Mouse (Mus musculus) ZHBTc4 (cell line): ENCODE data around the gene Atp6v1e1.
"Not testable (repeated sequence)": the region's sequence is repeated elsewhere in the genome, so short reads cannot be mapped to it uniquely, and the experiment has no call there.

Experiments used
- DNase-seq: peaks from one replicate; pipeline ENCODE4 v3.0.0-alpha.2; 2011; ENCODE audit warnings: low read depth, low spot score

Gene Atp6v1e1

DNA sequence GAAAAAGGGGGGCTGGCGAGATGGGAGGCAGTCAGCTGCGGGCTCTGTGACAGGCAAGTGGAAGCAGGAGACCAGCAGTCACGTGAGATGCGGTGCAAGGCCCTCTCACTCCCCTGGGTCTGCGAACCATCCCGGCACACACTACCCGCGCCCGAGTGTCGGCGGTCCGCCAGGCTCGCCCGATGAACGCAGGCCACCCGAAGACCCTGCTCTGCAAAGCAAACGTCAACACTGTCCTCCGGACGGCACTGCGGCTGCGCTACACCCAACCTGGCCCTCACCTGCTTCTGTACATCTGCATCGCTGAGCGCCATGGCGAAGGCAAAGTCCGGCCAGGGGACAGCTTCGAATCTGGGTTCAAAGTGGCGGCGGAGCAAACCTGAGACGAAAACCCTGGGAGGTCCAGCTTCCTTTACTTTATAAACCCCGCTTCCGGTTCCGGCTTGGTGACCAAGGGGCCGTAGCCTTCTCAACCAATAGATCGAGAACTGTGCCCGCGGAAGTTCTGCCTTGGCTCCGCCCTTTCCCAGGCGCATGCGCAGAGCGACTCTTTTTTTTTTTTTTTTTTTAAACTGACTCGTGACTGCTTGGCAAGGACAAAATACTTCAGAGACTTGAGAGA is at the start of gene Atp6v1e1:
Gene Atp6v1e1, minus strand, starts transcription at position 487 of the 622 bp plus-strand sequence.
- DNase-seq = peak; percentile 98

DNA sequence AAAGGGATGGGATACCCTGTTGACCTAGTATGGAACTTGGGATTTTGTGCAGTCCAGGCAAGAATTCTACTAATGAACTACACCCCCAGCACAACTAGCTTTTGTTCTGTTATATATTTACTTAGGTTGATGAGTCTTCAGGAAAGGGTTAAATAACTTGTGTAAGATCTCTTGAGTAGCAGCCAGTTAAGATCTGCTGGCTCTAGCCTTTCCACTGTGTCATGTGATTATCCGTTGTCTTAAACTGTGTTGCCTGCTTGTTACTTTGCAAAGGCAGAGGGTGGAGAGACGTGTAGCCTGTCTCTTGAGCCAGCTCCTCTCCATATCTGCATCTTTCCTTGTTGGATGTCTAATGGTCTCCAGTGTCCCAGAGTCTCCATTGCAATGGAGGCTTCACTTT is 48.7 kb upstream of the Atp6v1e1 start:
- no peak for DNase-seq

- DNase-seq = no peak
Measured at GRCm38 (mm10) chr6:120868824-120869223, 46.2 kb upstream of the Atp6v1e1 start.

DNA sequence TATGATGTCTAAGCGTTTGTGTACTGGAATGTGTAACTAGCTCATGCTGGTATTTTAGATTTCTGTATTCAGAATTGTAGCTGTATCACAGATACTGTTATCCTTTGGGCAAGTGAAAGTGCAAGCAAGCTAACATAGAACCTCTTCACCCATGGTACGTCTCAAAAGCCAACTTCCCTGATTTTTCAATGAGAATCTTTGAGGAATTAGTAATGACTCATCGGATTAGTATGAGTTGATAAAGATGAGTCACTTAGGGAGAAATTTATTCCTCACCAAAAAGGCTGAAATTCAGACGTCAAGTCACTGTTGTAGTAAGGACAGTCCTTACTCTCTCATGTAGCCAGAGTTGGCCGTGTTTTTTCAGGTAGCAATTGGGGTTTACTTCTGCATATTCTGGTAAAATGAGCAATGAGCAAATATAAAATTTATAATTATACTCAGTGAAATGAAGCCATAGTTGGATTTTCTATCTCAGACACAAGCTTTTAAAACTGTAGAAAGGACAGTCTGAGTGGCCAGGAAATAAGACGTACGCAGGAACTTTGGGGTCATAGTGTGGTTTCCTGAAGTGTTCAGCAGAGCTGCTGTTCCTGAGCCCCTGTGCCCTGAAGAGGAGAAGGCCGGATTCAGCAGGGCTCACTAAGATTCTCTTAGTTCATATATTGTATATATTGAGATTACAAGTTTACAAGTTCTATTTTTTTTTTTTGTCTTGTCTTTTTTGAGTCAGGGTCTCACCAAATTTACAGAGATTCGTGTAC is 43.6 kb upstream of the Atp6v1e1 start:
- no peak for DNase-seq

GRCm38 (mm10) chr6:120860079-120860478 is 37.5 kb upstream of the Atp6v1e1 start:
- DNase-seq = no peak

GRCm38 (mm10) chr6:120858217-120858711 is 35.7 kb upstream of the Atp6v1e1 start:
- peak; percentile 27 for DNase-seq

DNA sequence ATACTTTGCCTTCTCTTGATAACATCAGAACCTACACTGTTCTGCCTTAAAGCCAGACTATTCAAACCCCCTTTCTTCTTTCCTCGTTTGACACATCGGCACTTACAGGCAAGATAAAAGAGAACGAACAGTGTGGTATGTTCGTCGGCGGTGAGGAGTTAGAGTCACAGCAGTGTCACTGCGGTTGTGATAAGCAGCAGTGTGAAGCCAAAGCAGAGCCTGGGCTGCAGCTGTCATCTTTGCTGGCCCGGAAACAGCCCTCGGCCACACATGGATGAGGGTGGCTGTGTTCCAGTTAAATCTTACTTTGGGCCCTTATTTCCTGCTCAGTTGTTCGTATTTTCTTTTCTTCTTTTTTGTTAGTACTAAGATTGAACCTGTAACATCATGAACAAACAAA is 31.8 kb upstream of the Atp6v1e1 start:
- no peak for DNase-seq

DNA sequence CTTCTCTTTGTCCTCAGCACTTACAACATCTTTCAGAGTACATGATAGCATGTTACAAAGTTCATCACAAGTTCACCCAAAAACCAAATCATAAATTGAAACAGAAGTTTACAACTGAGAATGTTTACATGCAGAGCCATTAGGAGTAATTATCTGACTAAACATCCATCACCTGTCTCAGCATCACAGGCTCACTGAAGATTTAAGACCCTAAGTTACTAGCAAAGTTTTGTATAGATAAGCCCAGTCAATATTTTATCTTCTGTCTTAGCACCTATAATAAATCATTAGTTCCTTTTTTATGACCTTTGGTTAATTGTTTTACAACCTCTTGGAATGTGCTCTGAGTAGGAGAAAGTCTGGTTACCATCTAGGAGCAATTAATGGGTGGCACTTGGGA is 28.1 kb upstream of the Atp6v1e1 start:
- not testable (repeated sequence) for DNase-seq

DNA sequence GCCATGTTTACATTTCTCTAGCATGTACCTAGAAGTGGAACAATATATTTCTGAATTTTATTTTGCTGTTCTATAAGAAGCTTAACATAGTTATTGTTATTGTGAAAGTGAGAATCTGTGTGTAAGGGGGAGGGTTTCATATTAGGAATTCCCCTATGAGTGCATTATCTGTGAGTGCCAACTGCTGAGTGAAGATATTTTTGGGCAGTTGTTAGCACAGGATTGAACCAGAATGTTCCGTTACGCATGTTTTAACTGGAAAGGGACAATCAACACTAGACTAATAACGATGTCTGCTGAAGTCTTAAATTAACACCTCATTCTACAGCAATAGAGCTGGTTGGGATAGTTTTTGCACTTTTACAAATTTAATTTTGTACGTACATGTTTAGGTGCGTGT is 19.2 kb upstream of the Atp6v1e1 start:
- no peak for DNase-seq

DNA sequence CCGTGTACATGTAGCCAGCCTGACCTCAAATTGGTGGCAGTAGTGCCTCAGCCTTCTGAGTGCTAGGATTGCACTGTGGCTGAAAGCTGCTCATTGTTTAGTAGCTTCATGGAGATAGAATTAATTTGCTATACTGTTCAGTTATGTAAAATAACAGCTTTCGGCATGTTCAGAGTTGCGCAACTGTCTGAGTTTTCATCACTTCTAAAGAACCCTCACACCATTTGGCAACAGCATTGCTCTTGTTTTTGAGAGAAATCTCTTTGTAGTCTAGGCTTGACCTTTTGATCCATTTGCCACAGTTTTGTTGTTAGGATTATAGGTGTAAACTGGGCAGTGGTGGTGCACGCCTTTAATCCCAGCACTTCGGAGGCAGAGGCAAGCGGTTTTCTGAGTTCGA is 17.7 kb upstream of the Atp6v1e1 start:
- DNase-seq = no peak

DNA sequence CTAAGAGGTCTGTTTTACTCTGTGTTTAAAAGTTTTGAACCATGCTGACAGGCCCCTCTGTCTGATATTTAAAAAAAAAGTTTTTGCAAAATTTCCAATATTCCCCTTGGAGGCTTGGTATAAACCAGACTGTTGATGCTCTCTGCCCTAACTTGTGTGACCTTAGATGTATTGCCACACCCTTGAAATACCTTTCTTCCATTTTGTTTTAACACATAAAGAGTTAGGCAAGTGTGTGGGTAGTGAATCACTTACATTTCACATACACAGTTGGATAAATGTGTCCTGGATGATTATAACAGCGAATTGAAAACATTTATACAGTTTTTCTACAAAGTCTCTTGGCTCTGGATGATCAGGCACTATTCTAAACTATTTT is 14.5 kb upstream of the Atp6v1e1 start:
- DNase-seq = no peak

GRCm38 (mm10) chr6:120836389-120837151 is 14.0 kb upstream of the Atp6v1e1 start:
- DNase-seq = peak; percentile 33

DNA sequence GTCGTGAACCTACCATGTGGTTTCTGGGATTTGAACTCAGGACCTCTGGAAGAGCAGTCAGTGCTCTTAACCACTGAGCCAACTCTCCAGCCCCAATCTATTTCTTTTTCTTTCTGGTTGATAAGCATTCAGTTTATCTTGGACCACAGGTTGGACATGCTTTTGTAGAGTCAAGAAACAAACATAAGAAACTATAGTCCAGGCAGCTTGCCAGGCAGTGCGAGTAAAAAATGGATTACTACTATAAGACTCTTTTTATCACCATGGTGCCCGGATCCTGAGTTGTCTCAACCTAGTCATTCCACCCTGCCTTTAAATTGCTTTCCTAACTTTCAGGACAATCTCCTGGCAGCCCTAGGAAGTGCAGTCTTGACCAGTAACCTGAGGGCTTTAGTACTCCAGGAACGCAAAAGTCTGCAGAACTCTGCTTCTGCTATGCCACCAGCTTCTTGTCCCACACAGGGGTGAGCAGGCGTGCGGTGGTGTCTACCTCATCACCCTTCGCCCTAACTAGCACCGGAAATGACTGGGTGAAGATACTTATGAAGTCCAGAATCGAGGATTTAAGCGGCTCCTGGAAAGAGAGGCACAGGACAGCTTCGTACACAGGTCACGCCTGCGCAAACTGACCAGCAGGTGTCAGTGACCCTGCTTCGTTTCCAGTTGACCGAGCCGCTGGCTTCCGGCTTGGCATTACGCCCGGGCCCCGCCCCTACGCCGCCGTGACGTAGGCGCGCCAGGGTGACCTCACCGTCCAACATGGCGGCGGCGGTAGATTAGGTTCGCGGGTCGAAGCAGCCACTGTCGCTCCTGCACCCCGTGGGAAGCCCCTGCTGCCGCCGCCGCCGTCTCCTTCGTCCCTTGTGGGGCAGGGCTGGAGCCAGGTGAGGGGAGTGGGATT is 13.1 kb upstream of the Atp6v1e1 start, which contains the start of gene Bcl2l13:
Gene Bcl2l13, plus strand, starts transcription at position 739 of the 901 bp plus-strand sequence.
- peak; percentile 93 for DNase-seq

DNA sequence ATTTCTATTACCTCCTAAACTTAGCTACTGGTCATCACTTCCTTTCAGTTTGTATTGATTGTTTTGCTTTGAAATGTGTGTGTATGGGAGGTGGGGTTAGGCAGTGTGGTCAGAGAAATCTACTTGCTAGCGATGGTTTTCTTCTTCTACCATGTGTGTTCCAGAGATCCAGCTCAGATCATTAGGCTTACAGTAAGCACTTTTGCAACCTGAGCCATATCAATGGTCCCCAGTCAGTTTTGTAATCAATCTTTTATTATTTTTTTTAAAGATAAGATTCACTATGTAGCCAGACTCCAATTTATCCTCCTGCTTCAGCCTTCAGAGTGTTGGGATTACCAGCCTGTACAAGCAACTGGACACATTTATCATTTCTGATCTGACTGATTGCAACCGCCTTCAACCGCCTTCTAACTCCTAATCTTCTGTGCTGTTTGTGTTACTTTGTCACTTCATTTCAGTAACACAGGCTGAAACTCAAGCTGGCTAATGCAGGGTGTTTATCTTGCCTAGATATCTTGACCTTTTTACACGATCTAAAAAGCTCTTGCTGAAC is 12.3 kb upstream of the Atp6v1e1 start:
- no peak for DNase-seq

GRCm38 (mm10) chr6:120832097-120832496 is 9.5 kb upstream of the Atp6v1e1 start:
- DNase-seq = no peak

DNA sequence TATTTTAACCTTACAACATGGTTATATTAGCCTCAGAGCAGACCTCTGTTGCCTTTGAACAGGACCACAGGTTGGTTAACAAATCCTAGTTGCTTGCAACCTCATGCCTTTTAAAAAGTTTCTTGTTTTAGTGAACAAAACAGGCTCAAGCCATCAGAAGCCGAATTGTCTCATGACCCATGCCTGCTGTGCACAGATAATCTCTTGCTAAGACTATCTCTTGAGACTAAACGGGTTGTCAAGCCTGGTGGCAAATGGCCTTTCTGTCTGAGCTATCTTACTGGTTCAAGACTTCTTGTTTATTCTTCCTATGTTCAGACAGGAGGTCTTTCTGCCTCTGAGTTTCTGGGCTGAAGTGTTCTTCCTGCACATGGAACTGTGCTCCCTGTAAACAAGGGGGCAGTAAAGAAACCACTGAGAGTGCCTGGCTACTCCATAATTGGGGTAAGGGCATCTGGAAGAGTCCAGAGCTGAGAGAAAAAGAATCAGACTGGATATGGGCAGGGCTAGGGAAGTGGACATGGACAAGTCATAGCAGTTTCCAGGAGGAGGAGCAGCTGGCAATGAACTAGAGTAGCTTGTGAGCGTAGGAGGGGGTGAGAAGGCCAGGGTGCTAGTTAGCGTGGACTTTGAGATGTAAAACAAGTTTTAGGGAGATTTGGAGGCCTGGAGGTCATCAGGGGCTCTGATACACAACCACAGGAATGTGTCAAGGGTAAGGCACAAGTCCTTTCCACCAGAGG is 8.4 kb upstream of the Atp6v1e1 start:
- no peak for DNase-seq

- no peak for DNase-seq
Measured at GRCm38 (mm10) chr6:120830056-120830455, 7.5 kb upstream of the Atp6v1e1 start.

- peak; percentile 46 for DNase-seq
Measured at GRCm38 (mm10) chr6:120822937-120823614, 483 bp upstream of the Atp6v1e1 start.

GRCm38 (mm10) chr6:120821715-120822114 is 878 bp downstream of the Atp6v1e1 start:
- DNase-seq = no peak

GRCm38 (mm10) chr6:120820941-120821340 is 1.7 kb downstream of the Atp6v1e1 start:
- no peak for DNase-seq
